Mouse (Mus musculus) B cell, adult 2 months (primary cell): ENCODE measurements around the gene Ky.

Experiments used
- DNase-seq, 2 experiments: peaks; one replicate each; pipeline ENCODE4 v3.0.0; 2022

Gene Ky

GRCm38 (mm10) chr9:102553781-102554180 is 48.2 kb downstream of the Ky start:
- no peak for DNase-seq

GRCm38 (mm10) chr9:102558463-102558862 is 52.9 kb downstream of the Ky start:
- DNase-seq: no peak

- DNase-seq: no peak
Measured at GRCm38 (mm10) chr9:102572888-102573287, 67.3 kb downstream of the Ky start.

- no peak for DNase-seq
Measured at GRCm38 (mm10) chr9:102577480-102577879, 71.9 kb downstream of the Ky start.

GRCm38 (mm10) chr9:102581921-102582469 is 76.4 kb downstream of the Ky start:
- no peak for DNase-seq

GRCm38 (mm10) chr9:102587347-102587746 is 81.8 kb downstream of the Ky start:
- DNase-seq: no peak

- DNase-seq: no peak
Measured at GRCm38 (mm10) chr9:102594667-102595393, 89.3 kb downstream of the Ky start.
